ENCODE assay signal across 9 mouse cellular contexts in the genomic region with DNA sequence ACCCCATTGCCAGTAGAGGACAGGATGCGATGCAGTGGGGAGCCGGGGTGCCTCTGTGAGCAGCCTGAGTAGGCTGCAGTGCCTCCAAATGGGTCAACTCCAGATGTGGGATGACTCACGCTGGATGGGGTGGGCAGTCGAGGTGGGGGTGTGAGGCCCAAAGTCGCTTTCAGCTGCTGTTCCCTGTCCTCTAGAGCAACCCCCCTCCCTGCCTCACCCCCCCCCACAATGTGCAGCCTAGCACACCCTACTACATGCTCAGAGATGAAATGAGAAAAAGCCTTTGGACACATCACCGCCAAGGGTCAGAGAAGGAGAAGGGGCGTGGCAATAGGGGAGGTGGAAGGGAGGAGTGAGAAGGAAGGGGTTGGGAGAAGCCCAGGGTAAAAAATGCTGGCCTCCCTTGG.
A peak's percentile ranks its signal among the peaks of the same experiment; 100 is the strongest.
DNase-seq lines count a peak whose midpoint lies in the region; ATAC-seq and TF ChIP-seq lines count a peak whose summit lies in the region.
"Had no signal": no experiment of that assay in that cellular context is flagged by ENCODE, and none has a peak within 500 bp of the region (broad histone marks: within the 10 kb centered on the region; RNA-seq: fewer than 3 reads in every experiment).

No protein-coding gene starts in this region.

- no peaks in the 10 kb centered on the region for H3K36me3 ChIP-seq in kidney, embryonic 15.5 days
- no peaks in the 10 kb centered on the region for H3K36me3 ChIP-seq in kidney, adult 2 months (ENCODE audit: control insufficient read depth, insufficient read depth, low read length)
- no peaks in the 10 kb centered on the region for H3K36me3 ChIP-seq in embryonic facial prominence, embryonic 12.5 days
- no peaks in the 10 kb centered on the region for H3K36me3 ChIP-seq in heart, embryonic 14.5 days (ENCODE audit: control insufficient read depth, insufficient read depth, low read length)
- H3K36me3 ChIP-seq: hindbrain, embryonic 15.5 days had no signal

- no peaks in the 10 kb centered on the region for H3K9me3 ChIP-seq in kidney, embryonic 15.5 days (replicated peaks)
- H3K9me3 ChIP-seq in embryonic facial prominence, embryonic 12.5 days = no peaks in the 10 kb centered on the region
- no peaks in the 10 kb centered on the region for H3K9me3 ChIP-seq in heart, embryonic 14.5 days (ENCODE audit: control insufficient read depth, low read length)
- H3K9me3 ChIP-seq: hindbrain, embryonic 15.5 days had no signal

- peak; percentile 26 for ATAC-seq in kidney, embryonic 15.5 days (replicated peaks; ENCODE audit: low FRiP score)
- no peak for ATAC-seq in embryonic facial prominence, embryonic 12.5 days (ENCODE audit: insufficient number of reproducible peaks, insufficient read depth, low FRiP score, low TSS enrichment)
- ATAC-seq in heart, embryonic 14.5 days (ENCODE audit: insufficient number of reproducible peaks, insufficient read depth, low FRiP score, low read depth) = peak; percentile 24

- TF ChIP-seq POLR2A in kidney, adult 2 months (IDR thresholded peaks at IDR 0.05; ENCODE audit: low read depth, low read length) = no peak

- peaks cover 63% of the 10 kb centered on the region for H3K4me1 ChIP-seq in kidney, embryonic 15.5 days
- H3K4me1 ChIP-seq in kidney, adult 2 months (ENCODE audit: control insufficient read depth, insufficient read depth, low read length) = 0 out of 2 replicates have a peak, but pooled peaks cover 3% of the 10 kb centered on the region
- peaks cover 44% of the 10 kb centered on the region for H3K4me1 ChIP-seq in embryonic facial prominence, embryonic 12.5 days
- H3K4me1 ChIP-seq in heart, embryonic 14.5 days (ENCODE audit: control insufficient read depth in 2 of 2, insufficient read depth in 2 of 2, low read length in 2 of 2) = peaks cover 18 to 20% of the 10 kb centered on the region in 2 experiments

- WGBS in kidney, embryonic 15.5 days = 12% methylated on average over 7 of the region's 7 CpGs
- WGBS in kidney, adult 2 months = 24% methylated on average over 7 of the region's 7 CpGs
- WGBS in embryonic facial prominence, embryonic 12.5 days = 7% methylated on average over 7 of the region's 7 CpGs
- 14% methylated on average over 7 of the region's 7 CpGs for WGBS in heart, embryonic 14.5 days

- H3K27ac ChIP-seq in kidney, embryonic 15.5 days = peak overlapping the region; percentile 91
- no peak overlapping the region for H3K27ac ChIP-seq in kidney, adult 2 months (ENCODE audit: insufficient read depth, low read depth, low read length)
- H3K27ac ChIP-seq in embryonic facial prominence, embryonic 12.5 days = peak overlapping the region; percentile 84
- H3K27ac ChIP-seq in heart, embryonic 14.5 days (replicated peaks in 1 of 2; ENCODE audit: control insufficient read depth in 1 of 2, insufficient read depth in 1 of 2, low read depth in 2 of 2, low read length in 2 of 2) = peak overlapping the region in 1 of 2 experiments; percentile 76; a peak in 2 of 4 replicates
- H3K27ac ChIP-seq: hindbrain, embryonic 15.5 days had no signal

- no peak for DNase-seq in kidney, adult 2 months
- DNase-seq in lung, postnatal 10 days = peak; percentile 77
- DNase-seq in left cerebral cortex, postnatal 14 days (ENCODE audit: low spot score in 2 of 2) = no peak
- DNase-seq in right cerebral cortex, postnatal 14 days = no peak
- DNase-seq in T-cell, adult 2 months (ENCODE audit: low spot score) = no peak

- H3K9ac ChIP-seq in kidney, embryonic 15.5 days = 0 out of 2 replicates have a peak overlapping the region, but pooled peaks have one; percentile 14
- H3K9ac ChIP-seq in embryonic facial prominence, embryonic 12.5 days = no peak overlapping the region
- no peak overlapping the region for H3K9ac ChIP-seq in heart, embryonic 14.5 days (ENCODE audit: low read length)
- H3K9ac ChIP-seq: hindbrain, embryonic 15.5 days had no signal

- intact Hi-C loops in left cerebral cortex, postnatal 14 days (cut with DNase I) = no loop called here

- 0 out of 2 replicates have a peak, but pooled peaks cover 3% of the 10 kb centered on the region for H3K27me3 ChIP-seq in kidney, embryonic 15.5 days
- no peaks in the 10 kb centered on the region for H3K27me3 ChIP-seq in kidney, adult 2 months (replicated peaks; ENCODE audit: control insufficient read depth, insufficient read depth, low read length)
- no peaks in the 10 kb centered on the region for H3K27me3 ChIP-seq in embryonic facial prominence, embryonic 12.5 days
- H3K27me3 ChIP-seq in heart, embryonic 14.5 days (ENCODE audit: control insufficient read depth, insufficient read depth, low read length) = peaks cover 13% of the 10 kb centered on the region

- no peak for TF ChIP-seq CTCF in kidney, adult 2 months (conservative IDR thresholded peaks at IDR 0.05; ENCODE audit: insufficient read depth, insufficient read length, low read depth, low read length)

- peak overlapping the region; percentile 58 for H3K4me2 ChIP-seq in kidney, embryonic 15.5 days
- H3K4me2 ChIP-seq in embryonic facial prominence, embryonic 12.5 days (replicated peaks) = peak overlapping the region; percentile 48
- H3K4me2 ChIP-seq in heart, embryonic 14.5 days (ENCODE audit: low read length) = peak overlapping the region; percentile 70

- H3K4me3 ChIP-seq in kidney, embryonic 15.5 days (replicated peaks) = 0 out of 2 replicates have a peak overlapping the region, but pooled peaks have one; percentile 32
- H3K4me3 ChIP-seq in kidney, adult 2 months (ENCODE audit: insufficient read depth, low read depth, low read length) = no peak overlapping the region
- no peak overlapping the region for H3K4me3 ChIP-seq in embryonic facial prominence, embryonic 12.5 days
- no peak overlapping the region for H3K4me3 ChIP-seq in heart, embryonic 14.5 days (ENCODE audit: control insufficient read depth in 1 of 2, insufficient read depth in 1 of 2, low read depth in 1 of 2, low read length in 2 of 2)
